Mouse (Mus musculus) gastrocnemius, adult 18-20 months (tissue): ENCODE measurements around the gene Eipr1. TPM values are rescaled to one million over a fixed set of nuclear protein-coding genes. Genes with fewer than 3 reads are reported as not detected.

Experiments
- total RNA-seq, 2 experiments: library from RNA; stranded (reverse); gene quantifications; 2 replicates each; pipeline ENCODE4 v1.2.3; 2021

Eipr1 gene
- total RNA-seq, 2 experiments from 2014 or later, result 5.7 to 6.9 TPM

Other genes starting within 250 kb of the Eipr1 start
- gene Dcdc2c, start 199.4 kb upstream of the Eipr1 start, total RNA-seq, result not detected
- gene Allc, start 169.3 kb upstream of the Eipr1 start, total RNA-seq, result not detected
- gene Colec11, start 128.4 kb upstream of the Eipr1 start, total RNA-seq, result under 1 TPM; 0.40 to 0.41 TPM
- 100 to 1,000 TPM; 148 to 164 TPM for gene Rps7, start 115.8 kb upstream of the Eipr1 start, total RNA-seq
- gene Rnaseh1, start 102.2 kb upstream of the Eipr1 start, total RNA-seq, result 1 to 10 TPM; 6.6 to 7.0 TPM
- gene Adi1, start 76.6 kb upstream of the Eipr1 start, total RNA-seq, result 100 to 1,000 TPM in 1 of 2 experiments, 10 to 100 TPM in 1; 79.2 to 108 TPM
- 10 to 100 TPM; 18.0 to 19.7 TPM for gene Trappc12, start 1.3 kb upstream of the Eipr1 start, total RNA-seq